Mouse (Mus musculus) olfactory bulb, adult 2 months (tissue): ENCODE measurements around the gene 6030458C11Rik. TPM values are rescaled to one million over a fixed set of nuclear protein-coding genes. Genes with fewer than 3 reads are reported as not detected.

Experiments
- H3K27ac ChIP-seq: fragments of 200-500 bp; 2 replicates; pipeline ENCODE4 v1.5.1; 2012; ENCODE audit warnings: low read depth, low read length; ENCODE audit not compliant: insufficient read depth
- H3K4me1 ChIP-seq: fragments of 200-500 bp; 2 replicates; pipeline ENCODE4 v1.6.1; 2012; ENCODE audit warnings: low read length; ENCODE audit not compliant: control insufficient read depth, insufficient read depth
- H3K4me3 ChIP-seq: fragments of 200-500 bp; 2 replicates; pipeline ENCODE4 v1.5.1; 2012; ENCODE audit warnings: mild to moderate bottlenecking, low read depth, low read length, moderate library complexity; ENCODE audit not compliant: insufficient read depth
- CTCF ChIP-seq: fragments of 200-500 bp; IDR thresholded peaks from 2 replicates; pipeline ENCODE4 v1.5.1; 2012; ENCODE audit warnings: low read depth, mild to moderate bottlenecking, low read length, moderate library complexity; ENCODE audit not compliant: insufficient read depth
- POLR2A ChIP-seq: fragments of 200-500 bp; IDR thresholded peaks from 2 replicates; pipeline ENCODE4 v1.6.1; 2012; ENCODE audit warnings: mild to moderate bottlenecking, low read depth, low read length, moderate library complexity; ENCODE audit not compliant: insufficient read depth
- whole genome bisulfite sequencing: fragments of 180-500 bp; shearing (Covaris S2); methylation state at CpG from one replicate; pipeline ENCODE4 v1.1.7; 2018; 5-methylcytosine and 5-hydroxymethylcytosine counted together
- polyA plus RNA-seq: library from polyadenylated mRNA; stranded (reverse); fragments of >200 nt; gene quantifications from 2 replicates; pipeline ENCODE4 v1.2.4, GENCODE M21; 2012; ENCODE audit warnings: low replicate concordance; ENCODE audit not compliant: missing spikeins, insufficient read depth, insufficient read length

The 6030458C11Rik gene
- polyA plus RNA-seq, 1 experiment, result not detected

DNA sequence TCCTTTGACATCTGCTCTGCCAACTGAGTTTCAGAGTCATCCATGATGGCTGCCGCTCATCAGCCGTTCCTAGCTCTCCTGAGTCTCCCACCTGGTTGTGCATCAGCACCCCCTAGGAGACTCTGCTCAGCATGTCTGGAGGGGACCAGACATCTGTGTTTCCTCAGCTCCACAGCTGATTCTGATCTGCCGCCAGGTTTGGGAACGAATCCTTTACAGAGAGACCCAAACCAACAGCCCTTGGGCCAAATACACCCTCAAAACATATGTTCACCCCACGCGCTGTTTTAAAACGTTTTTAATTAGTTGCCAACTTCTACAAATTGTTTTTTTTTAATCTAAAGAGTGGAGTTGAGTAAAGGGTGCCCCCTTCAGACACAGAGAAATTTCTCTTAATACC, 53.5 kb downstream of the 6030458C11Rik start:
- WGBS, result 75% methylated on average over 7 of the region's 7 CpGs
- H3K4me1 ChIP-seq, result no peaks in the 10 kb centered on the region
- no peak for TF ChIP-seq POLR2A
- no peak for TF ChIP-seq CTCF

DNA sequence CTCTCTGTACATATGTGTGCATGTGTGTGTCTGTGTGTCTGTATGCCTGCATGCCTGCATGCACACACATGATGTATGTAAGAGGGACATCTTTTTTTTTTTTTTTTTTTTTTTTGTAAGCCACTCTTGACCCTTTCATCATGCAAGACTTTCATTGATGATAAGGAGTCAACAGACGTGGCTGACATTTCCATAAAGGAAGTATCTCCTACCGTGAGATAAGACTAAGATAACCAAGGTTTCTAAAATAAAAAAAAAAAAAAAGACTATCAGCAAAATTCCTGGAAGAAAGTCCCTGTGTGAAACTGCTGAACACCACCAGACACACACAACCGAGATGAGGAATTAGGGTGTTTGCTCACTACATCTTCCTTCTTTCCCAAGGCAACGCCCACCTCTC, 57.6 kb downstream of the 6030458C11Rik start:
- no peak overlapping the region for H3K4me3 ChIP-seq
- no peak overlapping the region for H3K27ac ChIP-seq
- WGBS, result 60% methylated on average over 4 of the region's 4 CpGs
- no peaks in the 10 kb centered on the region for H3K4me1 ChIP-seq
- TF ChIP-seq CTCF (no peak), POLR2A (no peak)

More for the DNA sequence above, 53.5 kb downstream of the 6030458C11Rik start:
- Histone ChIP-seq H3K27ac (no peak overlapping the region), H3K4me3 (no peak overlapping the region)

DNA sequence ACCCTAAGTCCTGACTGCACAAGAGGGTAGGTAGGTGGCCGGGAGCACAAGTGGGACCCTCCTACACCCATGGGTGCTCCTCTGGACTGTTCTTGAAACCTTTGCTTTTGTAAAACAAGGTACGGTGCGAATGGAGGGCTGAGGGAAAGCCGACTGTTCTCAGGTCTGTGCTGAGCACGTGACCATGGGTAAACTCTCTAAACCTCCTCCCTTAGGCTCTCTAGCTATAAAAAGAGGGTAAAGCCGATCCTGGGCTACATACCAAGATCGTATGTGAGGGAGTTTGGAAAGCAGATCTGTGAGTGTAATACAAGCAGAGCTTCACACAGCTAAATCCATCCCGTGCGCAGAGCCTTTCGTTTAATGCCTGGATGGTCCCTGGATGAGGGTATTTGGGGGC, 61.3 kb downstream of the 6030458C11Rik start:
- H3K4me1 ChIP-seq, result no peaks in the 10 kb centered on the region
- WGBS, result 68% methylated on average over 10 of the region's 10 CpGs
- TF ChIP-seq CTCF (no peak), POLR2A (no peak)
- H3K27ac ChIP-seq, result no peak overlapping the region
- H3K4me3 ChIP-seq, result no peak overlapping the region

DNA sequence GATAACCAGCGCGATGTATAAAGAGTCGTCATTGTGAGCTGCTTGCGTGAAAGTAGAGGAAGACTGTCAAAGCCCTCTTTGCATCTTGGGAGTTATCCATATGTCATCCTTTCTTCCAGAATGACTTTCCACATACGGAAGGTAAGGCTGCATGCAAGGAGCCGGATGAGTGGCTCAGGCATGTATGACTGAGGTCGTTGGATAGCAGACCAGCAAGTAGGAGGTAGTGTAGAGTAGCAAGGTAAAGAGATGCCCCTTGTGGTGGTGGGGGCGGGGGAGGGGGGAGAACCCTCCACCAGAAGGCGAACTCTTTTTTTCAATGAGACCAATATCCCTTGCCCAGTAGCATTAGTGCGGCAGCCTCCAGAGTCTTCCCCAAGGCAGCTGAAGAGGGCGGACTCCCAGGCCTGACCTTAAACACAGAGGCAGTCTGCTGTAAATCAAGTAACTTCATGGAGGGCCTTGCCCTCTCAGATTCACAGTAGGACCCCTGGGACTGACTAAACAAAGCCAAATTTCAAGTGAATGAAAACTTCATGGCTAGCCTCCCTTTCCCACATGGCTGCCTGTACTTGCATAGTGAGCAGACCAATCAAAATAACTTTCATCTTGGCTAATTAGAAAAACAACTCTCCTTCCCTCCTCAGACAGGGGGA, 62.1 kb downstream of the 6030458C11Rik start:
- Histone ChIP-seq H3K4me3 (no peak overlapping the region), H3K4me1 (no peaks in the 10 kb centered on the region), H3K27ac (no peak overlapping the region)
- TF ChIP-seq CTCF, result no peak
- no peak for TF ChIP-seq POLR2A
- WGBS, result 83% methylated on average over 11 of the region's 11 CpGs

DNA sequence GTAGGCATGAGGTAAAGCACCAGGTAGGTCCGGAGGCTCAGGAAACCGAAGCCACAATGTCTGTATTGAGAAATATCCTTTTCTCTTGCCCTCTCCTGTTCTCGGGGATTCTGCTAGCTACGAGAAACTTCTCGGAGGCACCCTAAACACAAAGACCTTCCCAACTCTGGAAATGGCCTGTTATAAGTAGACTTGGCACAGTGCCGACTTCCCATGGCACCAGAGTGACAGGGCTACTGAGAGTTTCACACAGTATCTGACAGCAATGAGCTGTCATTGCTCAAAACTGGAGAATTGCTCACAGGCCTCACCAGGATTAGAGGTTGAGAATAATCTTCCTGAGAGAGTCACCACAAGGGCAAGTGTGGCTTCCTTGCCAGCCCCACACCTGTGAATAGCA, 63.7 kb downstream of the 6030458C11Rik start:
- WGBS, result 72% methylated on average over 6 of the region's 6 CpGs
- Histone ChIP-seq H3K4me3 (no peak overlapping the region), H3K4me1 (no peaks in the 10 kb centered on the region), H3K27ac (no peak overlapping the region)
- no peak for TF ChIP-seq POLR2A
- TF ChIP-seq CTCF, result no peak

DNA sequence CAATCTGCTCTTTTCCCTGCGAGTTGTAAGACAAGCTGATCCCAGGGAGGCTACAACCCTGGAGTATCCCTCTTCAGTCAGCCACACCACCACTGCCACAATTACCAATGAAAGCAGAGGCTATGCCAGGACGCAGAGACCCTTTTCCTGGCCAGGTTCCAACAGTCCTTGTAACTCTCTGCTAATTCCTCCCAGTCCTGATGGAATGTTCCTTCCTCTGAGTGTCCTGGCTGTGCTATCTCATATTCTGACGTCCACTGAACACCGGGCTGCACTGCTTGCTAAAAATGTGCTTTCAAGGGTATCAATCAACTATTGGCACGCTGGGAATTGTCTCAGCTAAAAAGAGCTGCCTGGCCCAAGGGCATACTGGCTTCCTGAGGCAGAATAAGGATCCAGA, 66.0 kb downstream of the 6030458C11Rik start:
- WGBS, result 46% methylated on average over 5 of the region's 5 CpGs

More for the DNA sequence above, 66.0 kb downstream of the 6030458C11Rik start:
- no peak overlapping the region for H3K27ac ChIP-seq
- TF ChIP-seq POLR2A, result no peak
- no peak for TF ChIP-seq CTCF
- H3K4me1 ChIP-seq, result no peaks in the 10 kb centered on the region
- no peak overlapping the region for H3K4me3 ChIP-seq

Other genes with a start within 250 kb of the 6030458C11Rik start
- gene Pdzd2, start 84.7 kb downstream of the 6030458C11Rik start, polyA plus RNA-seq, result not detected in 2 replicates
- gene Drosha, start 166 bp upstream of the 6030458C11Rik start, polyA plus RNA-seq, result not detected in 2 replicates